Mouse (Mus musculus): ENCODE data around the gene Wipi1.

- TF ChIP-seq CTCF (IDR thresholded peaks at IDR 0.05; ENCODE audit: extremely low read depth, insufficient read depth, insufficient read length, insufficient replicate concordance), result no peak
- no peak for TF ChIP-seq POLR2A (IDR thresholded peaks at IDR 0.05; ENCODE audit: low read depth, low read length)
Measured at GRCm38 (mm10) chr11:109653201-109653600, 41.4 kb upstream of the Wipi1 start.
